Mouse (Mus musculus) heart, embryonic 14.5 days (tissue): ENCODE results near the gene Mtmr10. TPM values are rescaled to one million over a fixed set of nuclear protein-coding genes. Genes with fewer than 3 reads are reported as not detected.

Experiments
- ATAC-seq: fragments of 200-750 bp; cut with Nextera tagmentation; 2 replicates; pipeline ENCODE4 v1.8.0; 2017; ENCODE audit warnings: low read depth, moderate TSS enrichment; ENCODE audit not compliant: insufficient number of reproducible peaks, insufficient read depth, low FRiP score
- H3K27ac ChIP-seq, 2 experiments: fragments of 200-500 bp in 1 of 2; fragments of 300-500 bp in 1 of 2; sonication (generic) in 1 of 2; replicated peaks in 1 of 2; 2 replicates each; pipeline ENCODE4 v1.5.1; 2012 to 2014; ENCODE audit warnings: low read depth in 2 of 2, low read length in 2 of 2, control low read depth in 1 of 2, mild to moderate bottlenecking in 1 of 2, mixed read lengths in 1 of 2; ENCODE audit not compliant: control insufficient read depth in 1 of 2, insufficient read depth in 1 of 2
- H3K27me3 ChIP-seq: fragments of 300-500 bp; sonication (generic); 2 replicates; pipeline ENCODE4 v1.6.1; 2014; ENCODE audit warnings: mild to moderate bottlenecking, low read length, control low read depth; ENCODE audit not compliant: control insufficient read depth, insufficient read depth
- H3K36me3 ChIP-seq: fragments of 300-500 bp; sonication (generic); 2 replicates; pipeline ENCODE4 v1.6.1; 2014; ENCODE audit warnings: mild to moderate bottlenecking, control low read depth, low read length, mixed read lengths; ENCODE audit not compliant: control insufficient read depth, insufficient read depth
- H3K4me1 ChIP-seq, 2 experiments: fragments of 200-500 bp in 1 of 2; fragments of 300-500 bp in 1 of 2; sonication (generic) in 1 of 2; 2 replicates each; pipeline ENCODE4 v1.6.1; 2012 to 2014; ENCODE audit warnings: low read length in 2 of 2, control low read depth in 1 of 2, mixed read lengths in 1 of 2; ENCODE audit not compliant: control insufficient read depth in 2 of 2, insufficient read depth in 2 of 2
- H3K4me2 ChIP-seq: fragments of 300-500 bp; sonication (generic); 2 replicates; pipeline ENCODE4 v1.6.1; 2014; ENCODE audit warnings: mild to moderate bottlenecking, low read length
- H3K4me3 ChIP-seq, 2 experiments: fragments of 200-500 bp in 1 of 2; fragments of 300-500 bp in 1 of 2; sonication (generic) in 1 of 2; 2 replicates each; pipeline ENCODE4 v1.5.1; 2012 to 2014; ENCODE audit warnings: low read length in 2 of 2, mild to moderate bottlenecking in 2 of 2, control low read depth in 1 of 2, low read depth in 1 of 2, moderate library complexity in 1 of 2; ENCODE audit not compliant: control insufficient read depth in 1 of 2, insufficient read depth in 1 of 2
- H3K9ac ChIP-seq: fragments of 300-500 bp; sonication (generic); 2 replicates; pipeline ENCODE4 v1.6.1; 2014; ENCODE audit warnings: mild to moderate bottlenecking, low read length
- H3K9me3 ChIP-seq: fragments of 300-500 bp; sonication (generic); 2 replicates; pipeline ENCODE4 v1.6.1; 2016; ENCODE audit warnings: low read length, control low read depth; ENCODE audit not compliant: control insufficient read depth
- WGBS: fragments of 180-500 bp; shearing (Covaris S2); extraction: QIAGEN DNeasy Blood & Tissue Kit; methylation state at CpG from one replicate; pipeline ENCODE4 v1.1.7; 2014; 5-methylcytosine and 5-hydroxymethylcytosine counted together
- polyA plus RNA-seq: library from polyadenylated mRNA; unstranded; fragments of >200 nt; fragmentation: Nextera tagmentation; extraction: Ambion mirVana; gene quantifications from 2 replicates; pipeline ENCODE4 v1.2.1, GENCODE M21; 2014

Gene Mtmr10
- polyA plus RNA-seq, 1 experiment from 2014 or later = 7.8 TPM

- Histone ChIP-seq H3K4me1 (no peaks in the 10 kb centered on the region), H3K36me3 (peaks cover 24% of the 10 kb centered on the region), H3K9me3 (no peaks in the 10 kb centered on the region), H3K27ac (no peak overlapping the region), H3K4me3 (no peak overlapping the region), H3K27me3 (no peaks in the 10 kb centered on the region), H3K9ac (no peak overlapping the region), H3K4me2 (no peak overlapping the region)
- 83% methylated on average over 4 of the region's 4 CpGs for WGBS
- ATAC-seq = no peak
Observed at GRCm38 (mm10) chr7:64327486-64327885, 40.0 kb downstream of the Mtmr10 start.

- H3K4me2 ChIP-seq = no peak overlapping the region
- WGBS = 85% methylated on average over 3 of the region's 3 CpGs
- peaks cover 44% of the 10 kb centered on the region for H3K36me3 ChIP-seq
- no peaks in the 10 kb centered on the region for H3K4me1 ChIP-seq
- no peak for ATAC-seq
- no peak overlapping the region for H3K4me3 ChIP-seq
- H3K9me3 ChIP-seq = no peaks in the 10 kb centered on the region
- H3K27ac ChIP-seq = no peak overlapping the region
- H3K9ac ChIP-seq = no peak overlapping the region
- no peaks in the 10 kb centered on the region for H3K27me3 ChIP-seq
Observed at GRCm38 (mm10) chr7:64331309-64331708, 43.9 kb downstream of the Mtmr10 start.

GRCm38 (mm10) chr7:64332686-64333085 lies 45.2 kb downstream of the Mtmr10 start:
- Histone ChIP-seq H3K4me2 (no peak overlapping the region), H3K36me3 (peaks cover 53% of the 10 kb centered on the region), H3K9ac (no peak overlapping the region), H3K27me3 (no peaks in the 10 kb centered on the region), H3K4me3 (no peak overlapping the region), H3K9me3 (no peaks in the 10 kb centered on the region), H3K27ac (no peak overlapping the region), H3K4me1 (no peaks in the 10 kb centered on the region)
- 92% methylated on average over 1 of the region's 1 CpGs for WGBS
- no peak for ATAC-seq

- 94% methylated on average over 1 of the region's 1 CpGs for WGBS
- ATAC-seq = no peak
- H3K27me3 ChIP-seq = no peaks in the 10 kb centered on the region
- no peaks in the 10 kb centered on the region for H3K9me3 ChIP-seq
- no peak overlapping the region for H3K9ac ChIP-seq
- H3K36me3 ChIP-seq = peaks cover 58% of the 10 kb centered on the region
- no peak overlapping the region for H3K27ac ChIP-seq
- no peak overlapping the region for H3K4me2 ChIP-seq
- H3K4me1 ChIP-seq = no peaks in the 10 kb centered on the region
- H3K4me3 ChIP-seq = no peak overlapping the region
Observed at GRCm38 (mm10) chr7:64347813-64348212, 60.4 kb downstream of the Mtmr10 start.

GRCm38 (mm10) chr7:64349147-64349861 lies 61.9 kb downstream of the Mtmr10 start:
- 82% methylated on average over 15 of the region's 15 CpGs for WGBS
- Histone ChIP-seq H3K9ac (no peak overlapping the region), H3K4me2 (no peak overlapping the region), H3K36me3 (peaks cover 72% of the 10 kb centered on the region), H3K27me3 (no peaks in the 10 kb centered on the region), H3K4me3 (no peak overlapping the region), H3K27ac (no peak overlapping the region), H3K9me3 (no peaks in the 10 kb centered on the region), H3K4me1 (no peaks in the 10 kb centered on the region)
- no peak for ATAC-seq

- 80% methylated on average over 4 of the region's 4 CpGs for WGBS
- H3K36me3 ChIP-seq = peaks cover 64% of the 10 kb centered on the region
- H3K4me3 ChIP-seq = no peak overlapping the region
- no peak overlapping the region for H3K9ac ChIP-seq
- H3K27me3 ChIP-seq = no peaks in the 10 kb centered on the region
- H3K4me1 ChIP-seq = no peaks in the 10 kb centered on the region
- no peak for ATAC-seq
- no peaks in the 10 kb centered on the region for H3K9me3 ChIP-seq
- H3K27ac ChIP-seq = no peak overlapping the region
- H3K4me2 ChIP-seq = no peak overlapping the region
Observed at GRCm38 (mm10) chr7:64351087-64351486, 63.6 kb downstream of the Mtmr10 start.

GRCm38 (mm10) chr7:64354206-64354605 lies 66.8 kb downstream of the Mtmr10 start:
- ATAC-seq = no peak
- H3K27me3 ChIP-seq = no peaks in the 10 kb centered on the region
- peaks cover 59% of the 10 kb centered on the region for H3K36me3 ChIP-seq
- H3K4me1 ChIP-seq = peaks cover 4 to 5% of the 10 kb centered on the region in 2 experiments; a peak in 2 of 4 replicates
- H3K4me2 ChIP-seq = no peak overlapping the region
- no peak overlapping the region for H3K9ac ChIP-seq
- no peak overlapping the region for H3K4me3 ChIP-seq
- 48% methylated on average over 14 of the region's 14 CpGs for WGBS
- no peak overlapping the region for H3K27ac ChIP-seq
- no peaks in the 10 kb centered on the region for H3K9me3 ChIP-seq

GRCm38 (mm10) chr7:64356661-64357060 lies 69.2 kb downstream of the Mtmr10 start:
- Histone ChIP-seq H3K27me3 (no peaks in the 10 kb centered on the region), H3K9me3 (no peaks in the 10 kb centered on the region), H3K4me3 (no peak overlapping the region), H3K36me3 (peaks cover 63% of the 10 kb centered on the region), H3K27ac (no peak overlapping the region), H3K4me2 (no peak overlapping the region), H3K9ac (no peak overlapping the region), H3K4me1 (peaks cover 4 to 5% of the 10 kb centered on the region in 2 experiments; a peak in 2 of 4 replicates)
- WGBS = 78% methylated on average over 5 of the region's 5 CpGs
- ATAC-seq = no peak
